Mouse (Mus musculus): ENCODE results near the gene Gm3173. TPM values are rescaled to one million over a fixed set of nuclear protein-coding genes. Genes with fewer than 3 reads are reported as not detected.

Gm3173 gene
- polyA plus RNA-seq (2014; fragmentation: Illumina TruSeq; extraction: RNeasy Lipid Tissue Mini Kit (QIAGEN cat#74804); ENCODE audit: low read depth, low replicate concordance): not detected

GRCm38 (mm10) chr14:4430692-4431091 lies at the start of gene Gm3173:
Gene Gm3173, plus strand, starts transcription at chr14:4430992.

GRCm38 (mm10) chr14:4397226-4397625 lies 33.6 kb upstream of the Gm3173 start, which contains the start of gene Gm3159:
Gene Gm3159, plus strand, starts transcription at chr14:4397526.

GRCm38 (mm10) chr14:4414965-4415835 lies 15.6 kb upstream of the Gm3173 start, which contains the start of gene Gm3164:
Gene Gm3164, plus strand, starts transcription at chr14:4415448.

GRCm38 (mm10) chr14:4481445-4481844 lies 50.7 kb downstream of the Gm3173 start, which contains the start of gene Gm3182:
Gene Gm3182, plus strand, starts transcription at chr14:4481745.

GRCm38 (mm10) chr14:4555105-4555504 lies 124.3 kb downstream of the Gm3173 start, which contains the start of gene Gm3047:
Gene Gm3047, plus strand, starts transcription at chr14:4555405.

Other genes with a start within 250 kb of the Gm3173 start
- not detected for gene Gm2974, start 248.4 kb upstream of the Gm3173 start, polyA plus RNA-seq (2014; fragmentation: Illumina TruSeq; extraction: RNeasy Lipid Tissue Mini Kit (QIAGEN cat#74804); ENCODE audit: low read depth, low replicate concordance)
- gene Gm3138, start 181.4 kb upstream of the Gm3173 start, polyA plus RNA-seq (2014; fragmentation: Illumina TruSeq; extraction: RNeasy Lipid Tissue Mini Kit (QIAGEN cat#74804); ENCODE audit: low read depth, low replicate concordance): not detected
- gene Gm3149, start 113.7 kb upstream of the Gm3173 start, polyA plus RNA-seq (2014; fragmentation: Illumina TruSeq; extraction: RNeasy Lipid Tissue Mini Kit (QIAGEN cat#74804); ENCODE audit: low read depth, low replicate concordance): 0.37 TPM
- not detected for gene 2610042L04Rik, start 96.2 kb upstream of the Gm3173 start, polyA plus RNA-seq (2014; fragmentation: Illumina TruSeq; extraction: RNeasy Lipid Tissue Mini Kit (QIAGEN cat#74804); ENCODE audit: low read depth, low replicate concordance)
- not detected for gene Gm3159, start 33.5 kb upstream of the Gm3173 start, polyA plus RNA-seq (2014; fragmentation: Illumina TruSeq; extraction: RNeasy Lipid Tissue Mini Kit (QIAGEN cat#74804); ENCODE audit: low read depth, low replicate concordance)
- gene Gm3164, start 15.5 kb upstream of the Gm3173 start, polyA plus RNA-seq (2014; fragmentation: Illumina TruSeq; extraction: RNeasy Lipid Tissue Mini Kit (QIAGEN cat#74804); ENCODE audit: low read depth, low replicate concordance): 0.20 TPM
- not detected for gene Gm3182, start 50.8 kb downstream of the Gm3173 start, polyA plus RNA-seq (2014; fragmentation: Illumina TruSeq; extraction: RNeasy Lipid Tissue Mini Kit (QIAGEN cat#74804); ENCODE audit: low read depth, low replicate concordance)
- gene Gm3047, start 124.4 kb downstream of the Gm3173 start, polyA plus RNA-seq (2014; fragmentation: Illumina TruSeq; extraction: RNeasy Lipid Tissue Mini Kit (QIAGEN cat#74804); ENCODE audit: low read depth, low replicate concordance): not detected
- gene Gm8159, start 201.4 kb downstream of the Gm3173 start, polyA plus RNA-seq (2014; fragmentation: Illumina TruSeq; extraction: RNeasy Lipid Tissue Mini Kit (QIAGEN cat#74804); ENCODE audit: low read depth, low replicate concordance): 0.72 TPM
- gene Gm3239, start 233.2 kb downstream of the Gm3173 start, polyA plus RNA-seq (2014; fragmentation: Illumina TruSeq; extraction: RNeasy Lipid Tissue Mini Kit (QIAGEN cat#74804); ENCODE audit: low read depth, low replicate concordance): not detected

Measured in adipose tissue, adult 10 weeks (tissue).